Mouse (Mus musculus): ENCODE measurements around the gene Gm10024. TPM values are rescaled to one million over a fixed set of nuclear protein-coding genes. Genes with fewer than 3 reads are reported as not detected.
"Not testable (repeated sequence)": the region's sequence is repeated elsewhere in the genome, so short reads cannot be mapped to it uniquely, and the experiment has no call there.

The Gm10024 gene
- not detected in 2 replicates for polyA plus RNA-seq (2015; fragmentation: Nextera tagmentation; extraction: Ambion mirVana)

GRCm38 (mm10) chr10:77711157-77711556 lies at the start of gene Gm10024:
Gene Gm10024, plus strand, starts transcription at chr10:77711457.
- H3K4me1 ChIP-seq; H3K27me3 ChIP-seq (replicated peaks); H3K9ac ChIP-seq; H3K27ac ChIP-seq (replicated peaks); H3K9me3 ChIP-seq; ATAC-seq (ENCODE audit: extremely low read depth, insufficient number of reproducible peaks, low FRiP score, low TSS enrichment); H3K4me3 ChIP-seq; H3K36me3 ChIP-seq; H3K4me2 ChIP-seq: not testable (repeated sequence)

- H3K27me3 ChIP-seq (replicated peaks), result peaks cover 38% of the 10 kb centered on the region
- no peak for ATAC-seq (ENCODE audit: extremely low read depth, insufficient number of reproducible peaks, low FRiP score, low TSS enrichment)
- H3K4me1 ChIP-seq, result no peaks in the 10 kb centered on the region
- peak overlapping the region; percentile 51 for H3K4me2 ChIP-seq
- H3K36me3 ChIP-seq, result no peaks in the 10 kb centered on the region
- WGBS, result 32% methylated on average over 43 of the region's 43 CpGs
- H3K9ac ChIP-seq, result no peak overlapping the region
- peaks cover 7% of the 10 kb centered on the region; the same call in 1 of the 2 replicates for H3K9me3 ChIP-seq
- H3K4me3 ChIP-seq, result peak overlapping the region; percentile 20
- H3K27ac ChIP-seq (replicated peaks), result no peak overlapping the region
Measured at GRCm38 (mm10) chr10:77663949-77664665, 47.1 kb upstream of the Gm10024 start.

- WGBS, result 67% methylated on average over 8 of the region's 8 CpGs
- no peaks in the 10 kb centered on the region for H3K9me3 ChIP-seq
- no peak for ATAC-seq (ENCODE audit: extremely low read depth, insufficient number of reproducible peaks, low FRiP score, low TSS enrichment)
- H3K4me1 ChIP-seq, result no peaks in the 10 kb centered on the region
- H3K27me3 ChIP-seq (replicated peaks), result peaks cover 38% of the 10 kb centered on the region
- H3K27ac ChIP-seq (replicated peaks), result no peak overlapping the region
- H3K9ac ChIP-seq, result no peak overlapping the region
- no peak overlapping the region for H3K4me3 ChIP-seq
- H3K36me3 ChIP-seq, result no peaks in the 10 kb centered on the region
- no peak overlapping the region for H3K4me2 ChIP-seq
Measured at GRCm38 (mm10) chr10:77666342-77666741, 44.9 kb upstream of the Gm10024 start.

GRCm38 (mm10) chr10:77667402-77667801 lies 43.9 kb upstream of the Gm10024 start:
- no peak overlapping the region for H3K4me2 ChIP-seq
- H3K36me3 ChIP-seq, result no peaks in the 10 kb centered on the region
- H3K27ac ChIP-seq (replicated peaks), result no peak overlapping the region
- no peak for ATAC-seq (ENCODE audit: extremely low read depth, insufficient number of reproducible peaks, low FRiP score, low TSS enrichment)
- no peak overlapping the region for H3K9ac ChIP-seq
- peaks cover 36% of the 10 kb centered on the region for H3K27me3 ChIP-seq (replicated peaks)
- 72% methylated on average over 4 of the region's 4 CpGs for WGBS
- H3K9me3 ChIP-seq, result no peaks in the 10 kb centered on the region
- no peak overlapping the region for H3K4me3 ChIP-seq
- no peaks in the 10 kb centered on the region for H3K4me1 ChIP-seq

- peaks cover 32% of the 10 kb centered on the region for H3K27me3 ChIP-seq (replicated peaks)
- H3K9ac ChIP-seq, result no peak overlapping the region
Measured at GRCm38 (mm10) chr10:77670710-77671109, 40.5 kb upstream of the Gm10024 start.

GRCm38 (mm10) chr10:77671519-77671918 lies 39.7 kb upstream of the Gm10024 start:
- Histone ChIP-seq H3K27me3 (replicated peaks) (peaks cover 36% of the 10 kb centered on the region), H3K36me3 (no peaks in the 10 kb centered on the region), H3K9me3 (no peaks in the 10 kb centered on the region), H3K4me2 (no peak overlapping the region), H3K4me3 (no peak overlapping the region), H3K4me1 (no peaks in the 10 kb centered on the region), H3K27ac (replicated peaks) (no peak overlapping the region), H3K9ac (no peak overlapping the region)
- 7% methylated on average over 4 of the region's 4 CpGs for WGBS
- ATAC-seq (ENCODE audit: extremely low read depth, insufficient number of reproducible peaks, low FRiP score, low TSS enrichment), result no peak

More at GRCm38 (mm10) chr10:77670710-77671109, 40.5 kb upstream of the Gm10024 start:
- no peak overlapping the region for H3K4me3 ChIP-seq
- H3K4me2 ChIP-seq, result no peak overlapping the region
- ATAC-seq (ENCODE audit: extremely low read depth, insufficient number of reproducible peaks, low FRiP score, low TSS enrichment), result no peak
- no peaks in the 10 kb centered on the region for H3K9me3 ChIP-seq
- no peaks in the 10 kb centered on the region for H3K36me3 ChIP-seq
- no peak overlapping the region for H3K27ac ChIP-seq (replicated peaks)
- 79% methylated on average over 4 of the region's 4 CpGs for WGBS
- H3K4me1 ChIP-seq, result no peaks in the 10 kb centered on the region

- Histone ChIP-seq H3K36me3 (no peaks in the 10 kb centered on the region), H3K4me3 (no peak overlapping the region), H3K27me3 (replicated peaks) (peaks cover 52% of the 10 kb centered on the region), H3K9me3 (no peaks in the 10 kb centered on the region), H3K4me2 (no peak overlapping the region), H3K9ac (no peak overlapping the region), H3K4me1 (peaks cover 12% of the 10 kb centered on the region), H3K27ac (replicated peaks) (no peak overlapping the region)
- whole genome bisulfite sequencing, result 54% methylated on average over 13 of the region's 13 CpGs
- ATAC-seq (ENCODE audit: extremely low read depth, insufficient number of reproducible peaks, low FRiP score, low TSS enrichment), result no peak
Measured at GRCm38 (mm10) chr10:77673765-77674164, 37.5 kb upstream of the Gm10024 start.

- Histone ChIP-seq H3K9ac (peak overlapping the region; percentile 3; the same call in 1 of the 2 replicates), H3K9me3 (no peaks in the 10 kb centered on the region), H3K27me3 (replicated peaks) (peaks cover 85% of the 10 kb centered on the region), H3K4me3 (peak overlapping the region; percentile 45), H3K27ac (replicated peaks) (no peak overlapping the region), H3K4me2 (peak overlapping the region; percentile 67), H3K36me3 (no peaks in the 10 kb centered on the region), H3K4me1 (peaks cover 12% of the 10 kb centered on the region)
- no peak for ATAC-seq (ENCODE audit: extremely low read depth, insufficient number of reproducible peaks, low FRiP score, low TSS enrichment)
- under 1% methylated on average over 35 of the region's 35 CpGs for WGBS
Measured at GRCm38 (mm10) chr10:77677562-77677961, 33.7 kb upstream of the Gm10024 start.

- Histone ChIP-seq H3K4me1 (peaks cover 13% of the 10 kb centered on the region), H3K27me3 (replicated peaks) (peaks cover 95% of the 10 kb centered on the region), H3K27ac (replicated peaks) (no peak overlapping the region), H3K36me3 (no peaks in the 10 kb centered on the region), H3K9ac (no peak overlapping the region), H3K4me3 (no peak overlapping the region), H3K9me3 (no peaks in the 10 kb centered on the region), H3K4me2 (no peak overlapping the region)
- WGBS, result 66% methylated on average over 7 of the region's 7 CpGs
- no peak for ATAC-seq (ENCODE audit: extremely low read depth, insufficient number of reproducible peaks, low FRiP score, low TSS enrichment)
Measured at GRCm38 (mm10) chr10:77682994-77683393, 28.3 kb upstream of the Gm10024 start.

- Histone ChIP-seq H3K4me3 (no peak overlapping the region), H3K27ac (replicated peaks) (no peak overlapping the region), H3K4me1 (peaks cover 11% of the 10 kb centered on the region), H3K4me2 (no peak overlapping the region), H3K9ac (no peak overlapping the region), H3K27me3 (replicated peaks) (peaks cover 95% of the 10 kb centered on the region), H3K9me3 (no peaks in the 10 kb centered on the region), H3K36me3 (no peaks in the 10 kb centered on the region)
- ATAC-seq (ENCODE audit: extremely low read depth, insufficient number of reproducible peaks, low FRiP score, low TSS enrichment), result no peak
- WGBS, result 36% methylated on average over 8 of the region's 8 CpGs
Measured at GRCm38 (mm10) chr10:77684181-77684580, 27.1 kb upstream of the Gm10024 start.

GRCm38 (mm10) chr10:77685895-77686664 lies 25.2 kb upstream of the Gm10024 start, which contains the start of gene Tspear:
Gene Tspear, plus strand, starts transcription at chr10:77686569.
- H3K4me3 ChIP-seq, result peak within 1 kb of the TSS; percentile 4

More at GRCm38 (mm10) chr10:77685895-77686664, 25.2 kb upstream of the Gm10024 start, which contains the start of gene Tspear:
- Histone ChIP-seq H3K4me2 (peak within 1 kb of the TSS; percentile 45), H3K27ac (replicated peaks) (no peak within 1 kb of the TSS), H3K36me3 (no peaks in the 10 kb centered on the region), H3K27me3 (replicated peaks) (peaks cover 91% of the 10 kb centered on the region), H3K9me3 (no peaks in the 10 kb centered on the region), H3K4me1 (peaks cover 11% of the 10 kb centered on the region), H3K9ac (no peak within 1 kb of the TSS)
- ATAC-seq (ENCODE audit: extremely low read depth, insufficient number of reproducible peaks, low FRiP score, low TSS enrichment), result no peak
- 2% methylated on average over 22 of the region's 22 CpGs for WGBS

Measured in heart, embryonic 13.5 days (tissue).